8 mouse cellular contexts compared by ENCODE assay signal in the genomic region with DNA sequence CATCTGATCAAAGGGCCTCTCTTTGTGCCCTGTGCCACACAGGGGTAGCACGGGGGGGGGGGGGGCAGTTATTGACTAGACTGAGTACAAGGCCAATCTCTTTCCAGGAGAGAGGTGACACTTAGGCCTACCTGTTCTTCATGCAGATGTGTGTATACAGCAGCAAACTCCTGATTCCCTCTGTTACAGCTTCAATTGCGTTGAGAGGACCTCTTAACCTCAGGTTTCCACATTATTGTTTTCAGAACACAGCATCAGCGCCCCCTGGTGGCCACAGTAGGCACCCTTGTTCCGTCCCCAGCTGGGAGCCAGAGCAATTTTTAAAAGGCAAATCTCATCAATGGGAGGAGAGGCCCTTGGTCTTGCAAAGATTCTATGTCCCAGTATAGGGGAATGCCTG. TPM values are rescaled to one million over a fixed set of nuclear protein-coding genes. Genes with fewer than 3 reads are reported as not detected.
DNase-seq lines count a peak whose midpoint lies in the region; ATAC-seq lines count a peak whose summit lies in the region.

No protein-coding gene starts in this region.

- ATAC-seq in cerebellum, adult (ENCODE audit: insufficient number of reproducible peaks, low FRiP score, low TSS enrichment), result no peak
- peak; percentile 54 for ATAC-seq in granulocyte monocyte progenitor cell, adult 5-6 weeks (replicated peaks; ENCODE audit: poor library complexity, severe bottlenecking)

- peak; percentile 76 for DNase-seq in cerebellum, adult 11 months
- DNase-seq in embryo, embryonic 10.5 days (ENCODE audit: low spot score), result peak; percentile 89
- DNase-seq in kidney, adult 9 months, result peak; percentile 80
- peak; percentile 80 for DNase-seq in liver
- peak; percentile 80 for DNase-seq in naive thymus-derived CD4-positive, alpha-beta T cell, adult 2 months (ENCODE audit: low read depth)
- DNase-seq in spleen, postnatal 4 days (ENCODE audit: low spot score in 2 of 2), result peak; percentile 67 to 92

RNA-seq across cellular contexts. Expression of gene Insig1, which starts 22.7 kb away (rescaled TPM):
- total RNA-seq in granulocyte monocyte progenitor cell, adult 5-6 weeks (2014; fragmentation: Nextera tagmentation), result 10.4 and 12.1 TPM in 2 replicates
- 32.9 and 34.2 TPM in 2 replicates for total RNA-seq in granulocyte monocyte progenitor cell, adult 5-6 weeks (2017)
